Mouse (Mus musculus): ENCODE data around the gene Prkcg. TPM values are rescaled to one million over a fixed set of nuclear protein-coding genes. Genes with fewer than 3 reads are reported as not detected.

Prkcg gene
- polyA plus RNA-seq, 1 experiment from 2014 or later, result 0.03 TPM

- H3K4me2 ChIP-seq, result no peak overlapping the region
- H3K36me3 ChIP-seq, result no peaks in the 10 kb centered on the region
These were observed 56.3 kb downstream of the Prkcg start for GRCm38 (mm10) chr7:3345301-3345700.

GRCm38 (mm10) chr7:3347366-3348287, 58.6 kb downstream of the Prkcg start:
- 49% methylated on average over 20 of the region's 20 CpGs for WGBS (ENCODE audit: insufficient replicate concordance)
- H3K36me3 ChIP-seq, result no peaks in the 10 kb centered on the region
- no peak for DNase-seq
- H3K9ac ChIP-seq, result no peak overlapping the region
- no peaks in the 10 kb centered on the region for H3K4me1 ChIP-seq (replicated peaks)
- no peak overlapping the region for H3K4me3 ChIP-seq (replicated peaks)
- ATAC-seq (ENCODE audit: low read depth), result no peak
- H3K4me2 ChIP-seq, result no peak overlapping the region
- no peaks in the 10 kb centered on the region for H3K27me3 ChIP-seq
- no peak overlapping the region for H3K27ac ChIP-seq
- H3K9me3 ChIP-seq (replicated peaks), result no peaks in the 10 kb centered on the region

More at GRCm38 (mm10) chr7:3345301-3345700, 56.3 kb downstream of the Prkcg start:
- no peaks in the 10 kb centered on the region for H3K4me1 ChIP-seq (replicated peaks)
- H3K27ac ChIP-seq, result no peak overlapping the region
- H3K27me3 ChIP-seq, result no peaks in the 10 kb centered on the region
- no peaks in the 10 kb centered on the region for H3K9me3 ChIP-seq (replicated peaks)
- no peak overlapping the region for H3K9ac ChIP-seq
- WGBS (ENCODE audit: insufficient replicate concordance), result 52% methylated on average over 3 of the region's 3 CpGs
- no peak for ATAC-seq (ENCODE audit: low read depth)
- DNase-seq, result no peak
- H3K4me3 ChIP-seq (replicated peaks), result no peak overlapping the region

- DNase-seq (no peak), ATAC-seq (ENCODE audit: low read depth) (no peak)
- Histone ChIP-seq H3K27me3 (no peaks in the 10 kb centered on the region), H3K4me2 (no peak overlapping the region), H3K4me3 (replicated peaks) (no peak overlapping the region), H3K9ac (no peak overlapping the region), H3K36me3 (no peaks in the 10 kb centered on the region), H3K9me3 (replicated peaks) (no peaks in the 10 kb centered on the region), H3K4me1 (replicated peaks) (no peaks in the 10 kb centered on the region), H3K27ac (no peak overlapping the region)
- 50% methylated on average over 5 of the region's 5 CpGs for WGBS (ENCODE audit: insufficient replicate concordance)
These were observed 59.3 kb downstream of the Prkcg start for GRCm38 (mm10) chr7:3348326-3348725.

- no peak overlapping the region for H3K4me3 ChIP-seq (replicated peaks)
- H3K27me3 ChIP-seq, result no peaks in the 10 kb centered on the region
- H3K9me3 ChIP-seq (replicated peaks), result no peaks in the 10 kb centered on the region
- WGBS (ENCODE audit: insufficient replicate concordance), result 72% methylated on average over 9 of the region's 9 CpGs
- H3K27ac ChIP-seq, result no peak overlapping the region
- H3K4me1 ChIP-seq (replicated peaks), result no peaks in the 10 kb centered on the region
- DNase-seq, result no peak
- H3K36me3 ChIP-seq, result no peaks in the 10 kb centered on the region
- H3K9ac ChIP-seq, result no peak overlapping the region
- no peak overlapping the region for H3K4me2 ChIP-seq
- ATAC-seq (ENCODE audit: low read depth), result no peak
These were observed 60.8 kb downstream of the Prkcg start for GRCm38 (mm10) chr7:3349775-3350174.

- H3K4me1 ChIP-seq (replicated peaks), result no peaks in the 10 kb centered on the region
- ATAC-seq (ENCODE audit: low read depth) (no peak), DNase-seq (no peak)
- H3K9ac ChIP-seq, result no peak overlapping the region
- H3K9me3 ChIP-seq (replicated peaks), result no peaks in the 10 kb centered on the region
- 75% methylated on average over 1 of the region's 1 CpGs for WGBS (ENCODE audit: insufficient replicate concordance)
- no peak overlapping the region for H3K4me2 ChIP-seq
- H3K27me3 ChIP-seq, result no peaks in the 10 kb centered on the region
- no peak overlapping the region for H3K4me3 ChIP-seq (replicated peaks)
- no peaks in the 10 kb centered on the region for H3K36me3 ChIP-seq
- H3K27ac ChIP-seq, result no peak overlapping the region
These were observed 62.6 kb downstream of the Prkcg start for GRCm38 (mm10) chr7:3351536-3351935.

GRCm38 (mm10) chr7:3354850-3355249, 65.9 kb downstream of the Prkcg start:
- DNase-seq (no peak), ATAC-seq (ENCODE audit: low read depth) (no peak)
- WGBS (ENCODE audit: insufficient replicate concordance), result 72% methylated on average over 6 of the region's 6 CpGs
- Histone ChIP-seq H3K4me2 (no peak overlapping the region), H3K27me3 (no peaks in the 10 kb centered on the region), H3K4me3 (replicated peaks) (no peak overlapping the region), H3K27ac (no peak overlapping the region), H3K4me1 (replicated peaks) (no peaks in the 10 kb centered on the region), H3K36me3 (no peaks in the 10 kb centered on the region), H3K9me3 (replicated peaks) (no peaks in the 10 kb centered on the region), H3K9ac (no peak overlapping the region)

- 69% methylated on average over 1 of the region's 1 CpGs for WGBS (ENCODE audit: insufficient replicate concordance)
- Histone ChIP-seq H3K9ac (no peak overlapping the region), H3K9me3 (replicated peaks) (no peaks in the 10 kb centered on the region), H3K27ac (no peak overlapping the region), H3K27me3 (peaks cover 9% of the 10 kb centered on the region), H3K36me3 (no peaks in the 10 kb centered on the region), H3K4me1 (replicated peaks) (no peaks in the 10 kb centered on the region), H3K4me3 (replicated peaks) (no peak overlapping the region), H3K4me2 (no peak overlapping the region)
- DNase-seq (no peak), ATAC-seq (ENCODE audit: low read depth) (no peak)
These were observed 71.7 kb downstream of the Prkcg start for GRCm38 (mm10) chr7:3360678-3361077.

GRCm38 (mm10) chr7:3365547-3366279, 76.7 kb downstream of the Prkcg start:
- peaks cover 39% of the 10 kb centered on the region for H3K27me3 ChIP-seq

GRCm38 (mm10) chr7:3366705-3367516, 77.9 kb downstream of the Prkcg start:
- ATAC-seq (ENCODE audit: low read depth) (no peak), DNase-seq (no peak)
- WGBS (ENCODE audit: insufficient replicate concordance), result 3% methylated on average over 42 of the region's 42 CpGs
- no peaks in the 10 kb centered on the region for H3K36me3 ChIP-seq
- H3K9ac ChIP-seq, result no peak overlapping the region
- H3K4me3 ChIP-seq (replicated peaks), result no peak overlapping the region
- no peak overlapping the region for H3K27ac ChIP-seq
- H3K4me1 ChIP-seq (replicated peaks), result no peaks in the 10 kb centered on the region; the same call in none of the 2 replicates
- peak overlapping the region; percentile 4; the same call in 1 of the 2 replicates for H3K4me2 ChIP-seq
- H3K9me3 ChIP-seq (replicated peaks), result no peaks in the 10 kb centered on the region
- H3K27me3 ChIP-seq, result peaks cover 39% of the 10 kb centered on the region

More at GRCm38 (mm10) chr7:3365547-3366279, 76.7 kb downstream of the Prkcg start:
- Histone ChIP-seq H3K4me2 (no peak overlapping the region), H3K4me3 (replicated peaks) (no peak overlapping the region), H3K9me3 (replicated peaks) (no peaks in the 10 kb centered on the region), H3K36me3 (no peaks in the 10 kb centered on the region), H3K4me1 (replicated peaks) (no peaks in the 10 kb centered on the region; the same call in none of the 2 replicates), H3K27ac (no peak overlapping the region), H3K9ac (no peak overlapping the region)
- no peak for DNase-seq
- ATAC-seq (ENCODE audit: low read depth), result no peak
- 12% methylated on average over 11 of the region's 11 CpGs for WGBS (ENCODE audit: insufficient replicate concordance)

GRCm38 (mm10) chr7:3367569-3367968, 78.6 kb downstream of the Prkcg start:
- no peak for DNase-seq
- Histone ChIP-seq H3K4me2 (0 out of 2 replicates have a peak overlapping the region, but pooled peaks have one; percentile 12), H3K4me1 (replicated peaks) (no peaks in the 10 kb centered on the region; the same call in none of the 2 replicates)

GRCm38 (mm10) chr7:3368311-3368710, 79.3 kb downstream of the Prkcg start:
- Histone ChIP-seq H3K27ac (no peak overlapping the region), H3K9ac (no peak overlapping the region), H3K27me3 (peaks cover 39% of the 10 kb centered on the region), H3K4me3 (replicated peaks) (no peak overlapping the region), H3K4me2 (no peak overlapping the region), H3K9me3 (replicated peaks) (no peaks in the 10 kb centered on the region), H3K4me1 (replicated peaks) (no peaks in the 10 kb centered on the region; the same call in none of the 2 replicates), H3K36me3 (no peaks in the 10 kb centered on the region)
- 21% methylated on average over 12 of the region's 12 CpGs for WGBS (ENCODE audit: insufficient replicate concordance)
- DNase-seq, result no peak
- no peak for ATAC-seq (ENCODE audit: low read depth)

More at GRCm38 (mm10) chr7:3367569-3367968, 78.6 kb downstream of the Prkcg start:
- Histone ChIP-seq H3K4me3 (replicated peaks) (no peak overlapping the region), H3K9ac (no peak overlapping the region), H3K36me3 (no peaks in the 10 kb centered on the region), H3K27ac (no peak overlapping the region), H3K27me3 (peaks cover 39% of the 10 kb centered on the region), H3K9me3 (replicated peaks) (no peaks in the 10 kb centered on the region)
- WGBS (ENCODE audit: insufficient replicate concordance), result 2% methylated on average over 10 of the region's 11 CpGs
- no peak for ATAC-seq (ENCODE audit: low read depth)

All from liver, embryonic 13.5 days (tissue).